Mouse (Mus musculus) small intestine, adult 2 months (tissue): Measurements from ENCODE around the gene Adamts20.

ENCODE experiments used
- CTCF ChIP-seq: fragments of 200-500 bp; IDR thresholded peaks from 2 replicates; pipeline ENCODE4 v1.5.1; 2012; ENCODE audit warnings: low read depth, mild to moderate bottlenecking, control low read depth, inconsistent platforms, low read length, moderate library complexity, mixed read lengths; ENCODE audit not compliant: insufficient replicate concordance, insufficient read length; ENCODE audit errors: extremely low read depth
- POLR2A ChIP-seq: fragments of 200-500 bp; IDR thresholded peaks from 2 replicates; pipeline ENCODE4 v1.6.1; 2012; ENCODE audit warnings: low read depth, mild to moderate bottlenecking, control low read depth, inconsistent platforms, low read length, moderate library complexity

DNA sequence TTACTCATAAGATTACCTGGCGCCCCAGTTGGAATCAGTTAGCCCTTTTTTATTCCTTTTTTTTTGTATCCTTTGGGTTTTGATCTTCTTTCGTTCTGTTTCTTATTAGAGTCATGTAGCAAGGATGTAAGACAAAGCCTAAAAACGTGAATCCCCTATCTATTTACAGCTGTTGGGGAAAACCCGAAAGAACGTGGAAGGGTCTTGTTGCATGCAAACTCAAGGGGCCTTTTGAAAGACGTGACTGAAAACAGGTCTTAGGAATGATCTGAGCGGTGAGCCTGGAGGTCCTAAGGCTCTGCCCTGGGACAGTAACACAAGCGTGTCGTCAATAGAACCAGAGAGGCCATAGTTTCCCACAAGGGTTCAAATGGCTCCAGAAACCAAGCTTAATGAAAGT lies 46.1 kb downstream of the Adamts20 start:
- TF ChIP-seq CTCF (no peak), POLR2A (no peak)
